ENCODE assay signal across 29 mouse cellular contexts in the genomic region with DNA sequence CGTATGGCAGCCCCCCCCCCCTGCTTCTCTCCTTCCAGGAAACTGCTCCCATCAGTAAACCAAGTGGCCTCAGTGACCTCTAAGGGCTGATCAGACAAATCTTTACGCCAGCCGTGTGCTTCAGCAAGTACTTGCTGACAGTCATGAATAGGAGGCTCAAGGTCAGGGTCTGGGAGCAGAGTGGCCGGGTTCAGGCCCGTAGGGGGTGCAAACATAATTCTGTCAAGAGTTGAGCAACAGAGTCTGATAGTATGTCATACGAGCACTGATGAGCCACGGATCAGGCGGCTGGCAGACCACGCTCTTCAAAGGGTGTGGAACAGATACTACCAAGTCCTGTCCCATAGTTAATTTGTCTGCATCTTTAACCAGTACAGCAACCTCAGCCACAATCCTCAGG. TPM values are rescaled to one million over a fixed set of nuclear protein-coding genes. Genes with fewer than 3 reads are reported as not detected.
DNase-seq lines count a peak whose midpoint lies in the region; ATAC-seq lines count a peak whose summit lies in the region.
"Had no signal": no experiment of that assay in that cellular context is flagged by ENCODE, and none has a peak within 500 bp of the region (broad histone marks: within the 10 kb centered on the region; RNA-seq: fewer than 3 reads in every experiment).

No protein-coding gene starts in this region.

- no peaks in the 10 kb centered on the region for H3K27me3 ChIP-seq in liver, embryonic 11.5 days (replicated peaks; ENCODE audit: control insufficient read depth, insufficient read depth, low read length)
- H3K27me3 ChIP-seq: embryonic facial prominence, embryonic 13.5 days; forebrain, embryonic 13.5 days; hindbrain, embryonic 13.5 days; intestine, embryonic 15.5 days; Patski had no signal

- DNase-seq in ES-CJ7 (ENCODE audit: low read depth, low spot score) (peak; percentile 30), ZHBTc4 (ENCODE audit: low read depth, low spot score) (peak; percentile 34)
- peak; percentile 28 for DNase-seq in adrenal gland, postnatal 10 days
- DNase-seq in adrenal gland, postnatal 36 days, result peak; percentile 66 to 70
- no peak for DNase-seq in Muller cell, postnatal 12 days (ENCODE audit: inconsistent ontology term)
- DNase-seq in liver, embryonic 11.5 days (ENCODE audit: low spot score), result no peak
- no peak for DNase-seq in kidney, postnatal 4 days
- DNase-seq: B cell, adult 2 months; cerebellum, adult 11 months; cerebellum, adult 8-10 months; cerebellum, postnatal 10 days; cerebellum, postnatal 36 days; embryo, embryonic 11 days; gastrocnemius, adult 2 months; gastrocnemius, postnatal 14 days; heart, adult 11 months; kidney, adult 11 months; kidney, adult 8-10 months had no signal

- H3K9me3 ChIP-seq in liver, embryonic 11.5 days (ENCODE audit: control insufficient read depth, low read length), result no peaks in the 10 kb centered on the region
- H3K9me3 ChIP-seq: embryonic facial prominence, embryonic 10.5 days; embryonic facial prominence, embryonic 13.5 days; forebrain, embryonic 13.5 days; hindbrain, embryonic 13.5 days; intestine, embryonic 15.5 days had no signal

- H3K4me2 ChIP-seq in liver, embryonic 11.5 days, result no peak overlapping the region
- H3K4me2 ChIP-seq: embryonic facial prominence, embryonic 13.5 days; forebrain, embryonic 13.5 days; heart, embryonic 11.5 days; hindbrain, embryonic 13.5 days; intestine, embryonic 15.5 days had no signal

- 78% methylated on average over 9 of the region's 9 CpGs for WGBS in liver, embryonic 11.5 days

- ATAC-seq in liver, embryonic 11.5 days (replicated peaks; ENCODE audit: low FRiP score), result no peak
- ATAC-seq: activated CD4-positive, CD25-positive, alpha-beta regulatory T cell, adult 4 months; forebrain, embryonic 13.5 days; forebrain, embryonic 16.5 days; hindbrain, embryonic 16.5 days; intestine, embryonic 15.5 days; Patski had no signal

- no peak overlapping the region for H3K4me3 ChIP-seq in liver, embryonic 11.5 days (ENCODE audit: low read depth, low read length)
- H3K4me3 ChIP-seq: embryonic facial prominence, embryonic 10.5 days; embryonic facial prominence, embryonic 13.5 days; erythroblast, embryonic 14.5 days; forebrain, embryonic 13.5 days; gastrocnemius, adult 2 months; hindbrain, embryonic 13.5 days; intestine, embryonic 15.5 days had no signal

- no peak overlapping the region for H3K27ac ChIP-seq in liver, embryonic 11.5 days (ENCODE audit: low read depth, low read length)
- H3K27ac ChIP-seq: embryonic facial prominence, embryonic 10.5 days; embryonic facial prominence, embryonic 13.5 days; forebrain, embryonic 13.5 days; gastrocnemius, adult 2 months; hindbrain, embryonic 13.5 days; intestine, embryonic 15.5 days had no signal

- H3K36me3 ChIP-seq in liver, embryonic 11.5 days (ENCODE audit: control insufficient read depth, insufficient read depth, low read length), result no peaks in the 10 kb centered on the region
- H3K36me3 ChIP-seq: embryonic facial prominence, embryonic 10.5 days; intestine, embryonic 15.5 days had no signal

- H3K9ac ChIP-seq in liver, embryonic 11.5 days (ENCODE audit: low read depth, low read length), result no peak overlapping the region
- H3K9ac ChIP-seq: embryonic facial prominence, embryonic 13.5 days; forebrain, embryonic 13.5 days; hindbrain, embryonic 13.5 days; intestine, embryonic 15.5 days had no signal

- peaks cover 5% of the 10 kb centered on the region for H3K4me1 ChIP-seq in liver, embryonic 11.5 days (replicated peaks; ENCODE audit: control insufficient read depth, insufficient read depth, low read length)

RNA-seq across cellular contexts. Expression of gene Usp20, which starts 8.1 kb away (rescaled TPM):
- total RNA-seq in adrenal gland, postnatal 10 days (2021), result 10 to 100 TPM; 17.6 to 22.5 TPM
- 10 to 100 TPM; 23.3 to 30.9 TPM for total RNA-seq in adrenal gland, postnatal 36 days (2021)
- polyA plus RNA-seq in liver, embryonic 11.5 days (2014; fragmentation: Nextera tagmentation; extraction: Ambion mirVana), result 11.5 and 12.9 TPM in 2 replicates

RNA-seq across cellular contexts. Expression of gene BC005624, which starts 8.2 kb away (rescaled TPM):
- 10 to 100 TPM; 26.4 to 30.1 TPM for total RNA-seq in adrenal gland, postnatal 10 days (2021)
- total RNA-seq in adrenal gland, postnatal 36 days (2021), result 10 to 100 TPM; 38.9 to 42.8 TPM
- polyA plus RNA-seq in liver, embryonic 11.5 days (2014; fragmentation: Nextera tagmentation; extraction: Ambion mirVana), result 51.6 and 53.5 TPM in 2 replicates

RNA-seq across cellular contexts. Expression of gene Tor1a, which starts 22.5 kb away (rescaled TPM):
- total RNA-seq in adrenal gland, postnatal 10 days (2021), result 10 to 100 TPM; 32.5 to 35.7 TPM
- 10 to 100 TPM; 32.5 to 41.6 TPM for total RNA-seq in adrenal gland, postnatal 36 days (2021)
- 71.7 and 73.2 TPM in 2 replicates for polyA plus RNA-seq in liver, embryonic 11.5 days (2014; fragmentation: Nextera tagmentation; extraction: Ambion mirVana)

RNA-seq across cellular contexts. Expression of gene Tor1b, which starts 37.5 kb away (rescaled TPM):
- total RNA-seq in adrenal gland, postnatal 10 days (2021), result 10 to 100 TPM; 38.8 to 44.0 TPM
- 10 to 100 TPM; 53.0 to 53.3 TPM for total RNA-seq in adrenal gland, postnatal 36 days (2021)
- polyA plus RNA-seq in liver, embryonic 11.5 days (2014; fragmentation: Nextera tagmentation; extraction: Ambion mirVana), result 27.2 and 31.6 TPM in 2 replicates

Comparison
In these comparisons a context has a peak if more than half of its experiments do, and no peak if none do; other contexts are left out.
1. DNase-seq: peak in ES-CJ7 (single experiment), ZHBTc4 (single experiment), adrenal gland, postnatal 10 days (single experiment) and adrenal gland, postnatal 36 days (2 of 2); none in Muller cell, postnatal 12 days (single experiment), liver, embryonic 11.5 days (single experiment) and kidney, postnatal 4 days (0 of 2).